Mouse (Mus musculus) MEL (cell line): ENCODE data around the gene Hcn2. TPM values are rescaled to one million over a fixed set of nuclear protein-coding genes. Genes with fewer than 3 reads are reported as not detected.

Experiments used
- DNase-seq: peaks from one replicate; pipeline ENCODE4 v3.0.0; 2011; ENCODE audit warnings: low read depth, low spot score
- H3K27ac ChIP-seq: 2 replicates; pipeline ENCODE4 v1.5.1; 2012; ENCODE audit warnings: low read depth, mild to moderate bottlenecking, control low read depth, low read length, moderate library complexity; ENCODE audit not compliant: control insufficient read depth
- H3K27me3 ChIP-seq, 2 experiments: fragments of 150-350 bp in 1 of 2; sonication (generic) in 1 of 2; 2 replicates each; pipeline ENCODE4 v1.6.1; 2012; ENCODE audit warnings: low read length in 2 of 2, mild to moderate bottlenecking in 2 of 2, improper control_type of control experiment in 1 of 2, moderate library complexity in 1 of 2; ENCODE audit not compliant: insufficient read depth in 2 of 2, control insufficient read depth in 1 of 2
- H3K36me3 ChIP-seq, 2 experiments: 2 replicates each; pipeline ENCODE4 v1.6.1; 2012 to 2014; ENCODE audit warnings: low read length in 2 of 2, improper control_type of control experiment in 1 of 2, inconsistent platforms in 1 of 2, mild to moderate bottlenecking in 1 of 2; ENCODE audit not compliant: insufficient read depth in 2 of 2, control insufficient read depth in 1 of 2
- H3K4me1 ChIP-seq, 2 experiments: fragments of 150-350 bp in 1 of 2; sonication (generic) in 1 of 2; 2 replicates each; pipeline ENCODE4 v1.6.1; 2012; ENCODE audit warnings: low read length in 2 of 2, improper control_type of control experiment in 1 of 2, mild to moderate bottlenecking in 1 of 2; ENCODE audit not compliant: insufficient read depth in 2 of 2, control insufficient read depth in 1 of 2
- H3K4me3 ChIP-seq, 2 experiments: fragments of 150-350 bp in 1 of 2; sonication (generic) in 1 of 2; 2 replicates each; pipeline ENCODE4 v1.5.1; 2012; ENCODE audit warnings: low read depth in 2 of 2, low read length in 2 of 2, mild to moderate bottlenecking in 2 of 2, moderate library complexity in 2 of 2, control low read depth in 1 of 2, improper control_type of control experiment in 1 of 2; ENCODE audit not compliant: control insufficient read depth in 1 of 2, insufficient read depth in 1 of 2
- H3K79me2 ChIP-seq: 2 replicates; pipeline ENCODE4 v1.6.1; 2012; ENCODE audit warnings: mild to moderate bottlenecking, low read length, moderate library complexity; ENCODE audit not compliant: control insufficient read depth, poor library complexity, insufficient read depth
- H3K9ac ChIP-seq: 2 replicates; pipeline ENCODE4 v1.6.1; 2012; ENCODE audit warnings: low read depth, mild to moderate bottlenecking, control low read depth, low read length, moderate library complexity; ENCODE audit not compliant: control insufficient read depth, poor library complexity, severe bottlenecking
- H3K9me3 ChIP-seq: fragments of 150-350 bp; sonication (generic); replicated peaks from 2 replicates; pipeline ENCODE4 v1.6.1; 2012; ENCODE audit warnings: mild to moderate bottlenecking, low read length, improper control_type of control experiment, moderate library complexity; ENCODE audit not compliant: insufficient read depth
- CHD1 ChIP-seq: IDR thresholded peaks from 2 replicates; pipeline ENCODE4 v1.6.1; 2012; ENCODE audit warnings: low read depth, mild to moderate bottlenecking, inconsistent platforms, low read length, improper control_type of control experiment
- HCFC1 ChIP-seq: IDR thresholded peaks from 2 replicates; pipeline ENCODE4 v1.6.1; 2012; ENCODE audit warnings: low read depth, mild to moderate bottlenecking, inconsistent platforms, low read length, improper control_type of control experiment, moderate library complexity
- MAFK ChIP-seq: IDR thresholded peaks from 2 replicates; pipeline ENCODE4 v1.6.1; 2011; ENCODE audit warnings: low read depth, mild to moderate bottlenecking, low read length, improper control_type of control experiment, borderline replicate concordance
- MAX ChIP-seq: IDR thresholded peaks from 2 replicates; pipeline ENCODE4 v1.6.1; 2011; ENCODE audit warnings: low read length, improper control_type of control experiment
- MEF2A ChIP-seq: IDR thresholded peaks from 2 replicates; pipeline ENCODE4 v1.6.1; 2014; ENCODE audit warnings: low read depth, mild to moderate bottlenecking, inconsistent platforms, low read length, improper control_type of control experiment; ENCODE audit not compliant: poor library complexity, insufficient replicate concordance, severe bottlenecking; ENCODE audit errors: extremely low read depth
- MXI1 ChIP-seq: IDR thresholded peaks from 2 replicates; pipeline ENCODE4 v1.6.1; 2011; ENCODE audit warnings: mild to moderate bottlenecking, low read depth, low read length, improper control_type of control experiment
- NELFE ChIP-seq: IDR thresholded peaks from 2 replicates; pipeline ENCODE4 v1.6.1; 2011; ENCODE audit warnings: low read depth, low read length, improper control_type of control experiment
- POLR2AphosphoS5 ChIP-seq: IDR thresholded peaks from 2 replicates; pipeline ENCODE4 v1.6.1; 2012; ENCODE audit warnings: low read depth, borderline replicate concordance, mild to moderate bottlenecking, inconsistent platforms, low read length, moderate library complexity, mixed read lengths
- RAD21 ChIP-seq: IDR thresholded peaks from 2 replicates; pipeline ENCODE4 v1.6.1; 2011; ENCODE audit warnings: mild to moderate bottlenecking, low read depth, low read length, improper control_type of control experiment
- SMC3 ChIP-seq: IDR thresholded peaks from 2 replicates; pipeline ENCODE4 v1.6.1; 2011; ENCODE audit warnings: low read depth, low read length, improper control_type of control experiment
- TCF12 ChIP-seq: IDR thresholded peaks from 2 replicates; pipeline ENCODE4 v1.6.1; 2014; ENCODE audit warnings: low read depth, mild to moderate bottlenecking, inconsistent platforms, low read length, improper control_type of control experiment, moderate library complexity
- USF1 ChIP-seq: IDR thresholded peaks from 2 replicates; pipeline ENCODE4 v1.6.1; 2014; ENCODE audit warnings: low read depth, mild to moderate bottlenecking, inconsistent platforms, low read length, improper control_type of control experiment, moderate library complexity
- USF2 ChIP-seq, 2 experiments: IDR thresholded peaks; 2 replicates each; pipeline ENCODE4 v1.6.1; 2011 to 2012; ENCODE audit warnings: improper control_type of control experiment in 2 of 2, low read length in 2 of 2, borderline replicate concordance in 1 of 2, inconsistent platforms in 1 of 2, low read depth in 1 of 2, mild to moderate bottlenecking in 1 of 2; ENCODE audit not compliant: insufficient read depth in 1 of 2
- ZC3H11A ChIP-seq: IDR thresholded peaks from 2 replicates; pipeline ENCODE4 v1.6.1; 2012; ENCODE audit warnings: low read depth, mild to moderate bottlenecking, inconsistent platforms, low read length, improper control_type of control experiment
- ZMIZ1 ChIP-seq: IDR thresholded peaks from 2 replicates; pipeline ENCODE4 v1.6.1; 2012; ENCODE audit warnings: low read depth, mild to moderate bottlenecking, inconsistent platforms, low read length, improper control_type of control experiment, moderate library complexity
- polyA plus RNA-seq, 2 experiments: library from polyadenylated mRNA; stranded (reverse) in 1 of 2; unstranded in 1 of 2; fragments of >175 nt in 1 of 2; fragments of >200 nt in 1 of 2; gene quantifications; 2 replicates each; pipeline versions ENCODE4 v1.2.1 to v1.2.4; 2012; ENCODE audit warnings: low replicate concordance in 2 of 2, low read depth in 1 of 2; ENCODE audit not compliant: insufficient read length in 2 of 2, insufficient read depth in 1 of 2, missing spikeins in 1 of 2
- total RNA-seq: library from RNA; depleted of rRNA; stranded (reverse); fragments of 300-350 nt; gene quantifications from 2 replicates; pipeline ENCODE4 v1.2.3, GENCODE M21; 2012

The Hcn2 gene
- total and polyA plus RNA-seq, 3 experiments: 0.42 to 1.6 TPM; not detected in 1

GRCm38 (mm10) chr10:79693580-79694378, 22.7 kb upstream of the Hcn2 start:
- TF ChIP-seq ZC3H11A (no peak), MXI1 (no peak)
- no peaks in the 10 kb centered on the region for H3K4me1 ChIP-seq

GRCm38 (mm10) chr10:79694379-79694655, 22.1 kb upstream of the Hcn2 start:
- TF ChIP-seq NELFE (no peak), MAX (no peak), USF2 (IDR thresholded peaks at IDR 0.05; ENCODE audit: borderline replicate concordance in 1 of 2, insufficient read depth in 1 of 2, low read depth in 1 of 2, low read length in 2 of 2) (no peak), TCF12 (no peak), HCFC1 (no peak), SMC3 (no peak), POLR2AphosphoS5 (no peak), MAFK (no peak), ZMIZ1 (no peak), RAD21 (no peak), USF1 (no peak), MXI1 (no peak), MEF2A (no peak), CHD1 (no peak)
- H3K79me2 ChIP-seq: no peaks in the 10 kb centered on the region
- H3K27me3 ChIP-seq: no peaks in the 10 kb centered on the region
- H3K36me3 ChIP-seq: no peaks in the 10 kb centered on the region
- no peak overlapping the region for H3K27ac ChIP-seq
- H3K9ac ChIP-seq: no peak overlapping the region
- no peak for DNase-seq
- no peak overlapping the region for H3K4me3 ChIP-seq
- H3K4me1 ChIP-seq: no peaks in the 10 kb centered on the region
- H3K9me3 ChIP-seq: no peaks in the 10 kb centered on the region

More at GRCm38 (mm10) chr10:79693580-79694378, 22.7 kb upstream of the Hcn2 start:
- Histone ChIP-seq H3K36me3 (no peaks in the 10 kb centered on the region), H3K27me3 (no peaks in the 10 kb centered on the region), H3K9ac (no peak overlapping the region), H3K4me3 (no peak overlapping the region), H3K27ac (no peak overlapping the region), H3K9me3 (no peaks in the 10 kb centered on the region), H3K79me2 (no peaks in the 10 kb centered on the region)
- DNase-seq: no peak
